Mouse (Mus musculus) ES-Bruce4 (cell line): ENCODE results near the gene Tnfsfm13. TPM values are rescaled to one million over a fixed set of nuclear protein-coding genes. Genes with fewer than 3 reads are reported as not detected.
A peak's percentile ranks its signal among the peaks of the same experiment; 100 is the strongest.

Source experiments
- H3K27ac ChIP-seq: 2 replicates; pipeline ENCODE4 v1.5.1; 2012; ENCODE audit warnings: low read length, inconsistent platforms; ENCODE audit not compliant: insufficient read depth
- H3K27me3 ChIP-seq: 2 replicates; pipeline ENCODE4 v1.6.1; 2012; ENCODE audit warnings: mild to moderate bottlenecking, low read length, inconsistent platforms; ENCODE audit not compliant: control insufficient read depth, poor library complexity, insufficient read depth, severe bottlenecking
- H3K36me3 ChIP-seq: 2 replicates; pipeline ENCODE4 v1.6.1; 2012; ENCODE audit warnings: inconsistent platforms, mild to moderate bottlenecking, low read length, moderate library complexity; ENCODE audit not compliant: control insufficient read depth, poor library complexity, insufficient read depth, severe bottlenecking
- H3K4me1 ChIP-seq: one replicate; pipeline ENCODE4 v1.8.1; 2011; ENCODE audit warnings: low read length; ENCODE audit not compliant: control insufficient read depth, insufficient read depth
- H3K4me3 ChIP-seq: 2 replicates; pipeline ENCODE4 v1.5.1; 2011; ENCODE audit warnings: low read depth, mild to moderate bottlenecking, low read length
- H3K9ac ChIP-seq: 2 replicates; pipeline ENCODE4 v1.6.1; 2012; ENCODE audit warnings: low read depth, mild to moderate bottlenecking, inconsistent platforms; ENCODE audit not compliant: poor library complexity, severe bottlenecking
- H3K9me3 ChIP-seq: replicated peaks from 2 replicates; pipeline ENCODE4 v1.6.1; 2012; ENCODE audit warnings: mild to moderate bottlenecking, low read length, inconsistent platforms; ENCODE audit not compliant: control insufficient read depth, poor library complexity, insufficient read depth, severe bottlenecking
- CTCF ChIP-seq: IDR thresholded peaks from one replicate; pipeline ENCODE4 v1.8.1; 2011; ENCODE audit warnings: low read depth, low read length
- EP300 ChIP-seq: IDR thresholded peaks from 2 replicates; pipeline ENCODE4 v1.6.1; 2011; ENCODE audit warnings: low read depth, low read length; ENCODE audit not compliant: insufficient read depth
- POLR2A ChIP-seq: IDR thresholded peaks from one replicate; pipeline ENCODE4 v1.8.1; 2011; ENCODE audit warnings: low read length; ENCODE audit not compliant: insufficient read depth
- polyA plus RNA-seq: library from polyadenylated mRNA; stranded (reverse); fragments of >200 nt; gene quantifications from 2 replicates; pipeline ENCODE4 v1.2.4, GENCODE M21; 2011; ENCODE audit warnings: low read depth; ENCODE audit not compliant: missing spikeins, insufficient read depth, insufficient read length

Tnfsfm13 gene
- polyA plus RNA-seq, 1 experiment: 3.6 TPM

GRCm38 (mm10) chr11:69662967-69663671 lies 32.8 kb downstream of the Tnfsfm13 start:
- peak overlapping the region; percentile 55 for H3K4me3 ChIP-seq
- no peaks in the 10 kb centered on the region; the same call in 1 of the 2 replicates for H3K9me3 ChIP-seq
- TF ChIP-seq CTCF (no peak), POLR2A (no peak), EP300 (no peak)
- peaks cover 15% of the 10 kb centered on the region for H3K36me3 ChIP-seq
- no peaks in the 10 kb centered on the region for H3K4me1 ChIP-seq
- no peaks in the 10 kb centered on the region for H3K27me3 ChIP-seq
- H3K9ac ChIP-seq: peak overlapping the region; percentile 75
- H3K27ac ChIP-seq: peak overlapping the region; percentile 93

GRCm38 (mm10) chr11:69662213-69662966 lies 33.5 kb downstream of the Tnfsfm13 start, which contains the start of gene Mpdu1:
Gene Mpdu1 (minus strand): TSS chr11:69662642.
- no peaks in the 10 kb centered on the region for H3K27me3 ChIP-seq
- H3K36me3 ChIP-seq: peaks cover 8% of the 10 kb centered on the region
- H3K9me3 ChIP-seq: no peaks in the 10 kb centered on the region; the same call in 1 of the 2 replicates
- H3K4me3 ChIP-seq: peak within 1 kb of the TSS; percentile 94
- H3K4me1 ChIP-seq: no peaks in the 10 kb centered on the region
- H3K9ac ChIP-seq: peak within 1 kb of the TSS; percentile 75
- H3K27ac ChIP-seq: peak within 1 kb of the TSS; percentile 95
- TF ChIP-seq EP300: 0 out of 2 replicates have a peak, but pooled peaks have one; percentile 53
- peak; percentile 6 for TF ChIP-seq CTCF
- peak; percentile 57 for TF ChIP-seq POLR2A

GRCm38 (mm10) chr11:69661221-69661881 lies 34.5 kb downstream of the Tnfsfm13 start:
- peak overlapping the region; percentile 75 for H3K9ac ChIP-seq
- H3K4me1 ChIP-seq: no peaks in the 10 kb centered on the region
- H3K27ac ChIP-seq: peak overlapping the region; percentile 95
- H3K36me3 ChIP-seq: peaks cover 8% of the 10 kb centered on the region
- H3K27me3 ChIP-seq: no peaks in the 10 kb centered on the region
- H3K4me3 ChIP-seq: peak overlapping the region; percentile 94
- H3K9me3 ChIP-seq: no peaks in the 10 kb centered on the region; the same call in 1 of the 2 replicates
- TF ChIP-seq POLR2A: no peak
- TF ChIP-seq EP300: no peak
- no peak for TF ChIP-seq CTCF

GRCm38 (mm10) chr11:69657462-69657881 lies 38.4 kb downstream of the Tnfsfm13 start:
- H3K9me3 ChIP-seq: no peaks in the 10 kb centered on the region
- no peaks in the 10 kb centered on the region for H3K27me3 ChIP-seq
- H3K9ac ChIP-seq: peak overlapping the region; percentile 77; the same call in 1 of the 2 replicates
- peaks cover 7% of the 10 kb centered on the region for H3K36me3 ChIP-seq
- TF ChIP-seq POLR2A: no peak
- no peak for TF ChIP-seq CTCF
- no peak for TF ChIP-seq EP300
- peak overlapping the region; percentile 60 for H3K27ac ChIP-seq
- H3K4me3 ChIP-seq: peak overlapping the region; percentile 43
- no peaks in the 10 kb centered on the region for H3K4me1 ChIP-seq

GRCm38 (mm10) chr11:69656617-69657461 lies 39.1 kb downstream of the Tnfsfm13 start:
- peak; percentile 62 for TF ChIP-seq CTCF
- no peak for TF ChIP-seq POLR2A
- TF ChIP-seq EP300: no peak
- peak overlapping the region; percentile 77 for H3K4me3 ChIP-seq
- no peaks in the 10 kb centered on the region for H3K9me3 ChIP-seq
- peak overlapping the region; percentile 85 for H3K27ac ChIP-seq
- no peaks in the 10 kb centered on the region for H3K27me3 ChIP-seq
- H3K4me1 ChIP-seq: no peaks in the 10 kb centered on the region
- H3K9ac ChIP-seq: peak overlapping the region; percentile 77
- H3K36me3 ChIP-seq: peaks cover 13% of the 10 kb centered on the region
